Mouse (Mus musculus) limb, embryonic 11.5 days (tissue): ENCODE results near the gene Popdc3. TPM values are rescaled to one million over a fixed set of nuclear protein-coding genes. Genes with fewer than 3 reads are reported as not detected.

ENCODE experiments used
- ATAC-seq: fragments of 200-750 bp; cut with Nextera tagmentation; 2 replicates; pipeline ENCODE4 v1.8.0; 2017; ENCODE audit warnings: low read depth; ENCODE audit not compliant: insufficient number of reproducible peaks, low FRiP score, low TSS enrichment
- DNase-seq: peaks from one replicate; pipeline ENCODE4 v3.0.0-alpha.2; 2015; ENCODE audit warnings: low spot score
- H3K27ac ChIP-seq: fragments of 300-500 bp; sonication (generic); replicated peaks from 2 replicates; pipeline ENCODE4 v1.5.1; 2014; ENCODE audit warnings: low read depth, mild to moderate bottlenecking, low read length
- H3K27me3 ChIP-seq: fragments of 300-500 bp; sonication (generic); 2 replicates; pipeline ENCODE4 v1.6.1; 2014; ENCODE audit warnings: mild to moderate bottlenecking, low read length, mixed read lengths; ENCODE audit not compliant: control insufficient read depth, insufficient read depth
- H3K36me3 ChIP-seq: fragments of 300-500 bp; sonication (generic); 2 replicates; pipeline ENCODE4 v1.6.1; 2014; ENCODE audit warnings: mild to moderate bottlenecking, low read length, moderate library complexity, mixed read lengths; ENCODE audit not compliant: control insufficient read depth, insufficient read depth
- H3K4me1 ChIP-seq: fragments of 300-500 bp; sonication (generic); 2 replicates; pipeline ENCODE4 v1.6.1; 2014; ENCODE audit warnings: low read length, mixed read lengths; ENCODE audit not compliant: control insufficient read depth, insufficient read depth
- H3K4me2 ChIP-seq: fragments of 300-500 bp; sonication (generic); 2 replicates; pipeline ENCODE4 v1.6.1; 2014; ENCODE audit warnings: low read depth, mild to moderate bottlenecking, moderate library complexity; ENCODE audit not compliant: severe bottlenecking
- H3K4me3 ChIP-seq: fragments of 300-500 bp; sonication (generic); 2 replicates; pipeline ENCODE4 v1.5.1; 2014; ENCODE audit warnings: low read depth, low read length
- H3K9ac ChIP-seq: fragments of 300-500 bp; sonication (generic); 2 replicates; pipeline ENCODE4 v1.6.1; 2014; ENCODE audit warnings: mild to moderate bottlenecking, low read length
- H3K9me3 ChIP-seq: fragments of 300-500 bp; sonication (generic); 2 replicates; pipeline ENCODE4 v1.6.1; 2016; ENCODE audit warnings: low read length; ENCODE audit not compliant: control insufficient read depth
- WGBS: fragments of 180-500 bp; shearing (Covaris S2); extraction: QIAGEN DNeasy Blood & Tissue Kit; methylation state at CpG from one replicate; pipeline ENCODE4 v1.1.7; 2014; 5-methylcytosine and 5-hydroxymethylcytosine counted together
- polyA plus RNA-seq: library from polyadenylated mRNA; unstranded; fragments of >200 nt; fragmentation: Nextera tagmentation; extraction: Ambion mirVana; gene quantifications from 2 replicates; pipeline ENCODE4 v1.2.1, GENCODE M21; 2014

Popdc3 gene
- polyA plus RNA-seq, 1 experiment from 2014 or later: 2.2 TPM

- H3K9ac ChIP-seq: no peak overlapping the region
- 1% methylated on average over 4 of the region's 4 CpGs for WGBS
- no peaks in the 10 kb centered on the region for H3K9me3 ChIP-seq
- H3K4me2 ChIP-seq: no peak overlapping the region
- H3K27ac ChIP-seq: no peak overlapping the region
- no peaks in the 10 kb centered on the region for H3K27me3 ChIP-seq
- no peak overlapping the region for H3K4me3 ChIP-seq
- DNase-seq: peak; percentile 78
- 0 out of 2 replicates have a peak, but pooled peaks cover 4% of the 10 kb centered on the region for H3K4me1 ChIP-seq
- H3K36me3 ChIP-seq: no peaks in the 10 kb centered on the region
- peak; percentile 91 for ATAC-seq
These were observed 52.1 kb downstream of the Popdc3 start for GRCm38 (mm10) chr10:45229954-45230353.

- H3K9me3 ChIP-seq: no peaks in the 10 kb centered on the region
- ATAC-seq (no peak), DNase-seq (no peak)
- no peak overlapping the region for H3K27ac ChIP-seq
- H3K4me3 ChIP-seq: no peak overlapping the region
- H3K36me3 ChIP-seq: no peaks in the 10 kb centered on the region
- 0 out of 2 replicates have a peak, but pooled peaks cover 4% of the 10 kb centered on the region for H3K4me1 ChIP-seq
- H3K9ac ChIP-seq: no peak overlapping the region
- WGBS: 61% methylated on average over 6 of the region's 6 CpGs
- no peaks in the 10 kb centered on the region for H3K27me3 ChIP-seq
- no peak overlapping the region for H3K4me2 ChIP-seq
These were observed 55.5 kb downstream of the Popdc3 start for GRCm38 (mm10) chr10:45233351-45233750.

GRCm38 (mm10) chr10:45236304-45236703 lies 58.4 kb downstream of the Popdc3 start:
- Histone ChIP-seq H3K36me3 (no peaks in the 10 kb centered on the region), H3K4me1 (no peaks in the 10 kb centered on the region), H3K27me3 (no peaks in the 10 kb centered on the region), H3K27ac (no peak overlapping the region), H3K9ac (no peak overlapping the region), H3K9me3 (no peaks in the 10 kb centered on the region), H3K4me2 (no peak overlapping the region), H3K4me3 (no peak overlapping the region)
- WGBS: 81% methylated on average over 3 of the region's 3 CpGs
- DNase-seq (no peak), ATAC-seq (no peak)

GRCm38 (mm10) chr10:45237492-45237891 lies 59.6 kb downstream of the Popdc3 start:
- WGBS: 71% methylated on average over 5 of the region's 5 CpGs
- no peak overlapping the region for H3K27ac ChIP-seq
- no peak for DNase-seq

GRCm38 (mm10) chr10:45260477-45260876 lies 82.6 kb downstream of the Popdc3 start:
- Histone ChIP-seq H3K27me3 (no peaks in the 10 kb centered on the region), H3K9me3 (peaks cover 4% of the 10 kb centered on the region; the same call in 1 of the 2 replicates), H3K27ac (no peak overlapping the region), H3K36me3 (no peaks in the 10 kb centered on the region), H3K9ac (no peak overlapping the region), H3K4me3 (no peak overlapping the region), H3K4me1 (no peaks in the 10 kb centered on the region), H3K4me2 (no peak overlapping the region)
- 77% methylated on average over 1 of the region's 1 CpGs for WGBS
- ATAC-seq (no peak), DNase-seq (no peak)

More at GRCm38 (mm10) chr10:45237492-45237891, 59.6 kb downstream of the Popdc3 start:
- H3K4me3 ChIP-seq: no peak overlapping the region
- H3K4me2 ChIP-seq: no peak overlapping the region
- no peaks in the 10 kb centered on the region for H3K27me3 ChIP-seq
- no peak overlapping the region for H3K9ac ChIP-seq
- H3K36me3 ChIP-seq: no peaks in the 10 kb centered on the region
- no peak for ATAC-seq
- H3K4me1 ChIP-seq: no peaks in the 10 kb centered on the region
- H3K9me3 ChIP-seq: no peaks in the 10 kb centered on the region

- H3K27me3 ChIP-seq: no peaks in the 10 kb centered on the region
- H3K27ac ChIP-seq: no peak overlapping the region
- H3K4me1 ChIP-seq: no peaks in the 10 kb centered on the region
- H3K9ac ChIP-seq: no peak overlapping the region
- H3K4me2 ChIP-seq: no peak overlapping the region
- no peaks in the 10 kb centered on the region for H3K36me3 ChIP-seq
- no peak for ATAC-seq
- no peaks in the 10 kb centered on the region for H3K9me3 ChIP-seq
- no peak overlapping the region for H3K4me3 ChIP-seq
- DNase-seq: no peak
- 46% methylated on average over 3 of the region's 3 CpGs for WGBS
These were observed 84.2 kb downstream of the Popdc3 start for GRCm38 (mm10) chr10:45262126-45262525.

GRCm38 (mm10) chr10:45276499-45276898 lies 98.6 kb downstream of the Popdc3 start:
- DNase-seq (no peak), ATAC-seq (no peak)
- no peak overlapping the region for H3K9ac ChIP-seq
- H3K27me3 ChIP-seq: no peaks in the 10 kb centered on the region
- whole genome bisulfite sequencing: 43% methylated on average over 3 of the region's 3 CpGs
- no peak overlapping the region for H3K4me2 ChIP-seq
- H3K4me3 ChIP-seq: no peak overlapping the region
- no peaks in the 10 kb centered on the region for H3K4me1 ChIP-seq
- no peak overlapping the region for H3K27ac ChIP-seq
- no peaks in the 10 kb centered on the region for H3K36me3 ChIP-seq
- no peaks in the 10 kb centered on the region for H3K9me3 ChIP-seq

- WGBS: 89% methylated on average over 5 of the region's 5 CpGs
- H3K9ac ChIP-seq: no peak overlapping the region
- ATAC-seq: no peak
- no peak for DNase-seq
- H3K4me3 ChIP-seq: no peak overlapping the region
- no peaks in the 10 kb centered on the region for H3K36me3 ChIP-seq
- no peaks in the 10 kb centered on the region for H3K9me3 ChIP-seq
- H3K27me3 ChIP-seq: no peaks in the 10 kb centered on the region
- H3K27ac ChIP-seq: no peak overlapping the region
- no peak overlapping the region for H3K4me2 ChIP-seq
- H3K4me1 ChIP-seq: no peaks in the 10 kb centered on the region
These were observed 99.1 kb downstream of the Popdc3 start for GRCm38 (mm10) chr10:45276995-45277394.

GRCm38 (mm10) chr10:45285651-45286050 lies 107.8 kb downstream of the Popdc3 start:
- H3K27ac ChIP-seq: no peak overlapping the region

More at GRCm38 (mm10) chr10:45285651-45286050, 107.8 kb downstream of the Popdc3 start:
- Histone ChIP-seq H3K4me2 (no peak overlapping the region), H3K4me1 (no peaks in the 10 kb centered on the region), H3K9me3 (no peaks in the 10 kb centered on the region), H3K9ac (no peak overlapping the region), H3K4me3 (no peak overlapping the region), H3K27me3 (peaks cover 11% of the 10 kb centered on the region), H3K36me3 (no peaks in the 10 kb centered on the region)
- DNase-seq: no peak
- 87% methylated on average over 5 of the region's 5 CpGs for WGBS
- no peak for ATAC-seq
